Mouse (Mus musculus): Measurements from ENCODE around the gene Stau1.
A peak's percentile ranks its signal among the peaks of the same experiment; 100 is the strongest.

Gene Stau1

GRCm38 (mm10) chr2:166909729-166910128 lies 86.4 kb downstream of the Stau1 start:
- no peak for DNase-seq

GRCm38 (mm10) chr2:166906523-166907182 lies 89.4 kb downstream of the Stau1 start:
- DNase-seq, result no peak

DNA sequence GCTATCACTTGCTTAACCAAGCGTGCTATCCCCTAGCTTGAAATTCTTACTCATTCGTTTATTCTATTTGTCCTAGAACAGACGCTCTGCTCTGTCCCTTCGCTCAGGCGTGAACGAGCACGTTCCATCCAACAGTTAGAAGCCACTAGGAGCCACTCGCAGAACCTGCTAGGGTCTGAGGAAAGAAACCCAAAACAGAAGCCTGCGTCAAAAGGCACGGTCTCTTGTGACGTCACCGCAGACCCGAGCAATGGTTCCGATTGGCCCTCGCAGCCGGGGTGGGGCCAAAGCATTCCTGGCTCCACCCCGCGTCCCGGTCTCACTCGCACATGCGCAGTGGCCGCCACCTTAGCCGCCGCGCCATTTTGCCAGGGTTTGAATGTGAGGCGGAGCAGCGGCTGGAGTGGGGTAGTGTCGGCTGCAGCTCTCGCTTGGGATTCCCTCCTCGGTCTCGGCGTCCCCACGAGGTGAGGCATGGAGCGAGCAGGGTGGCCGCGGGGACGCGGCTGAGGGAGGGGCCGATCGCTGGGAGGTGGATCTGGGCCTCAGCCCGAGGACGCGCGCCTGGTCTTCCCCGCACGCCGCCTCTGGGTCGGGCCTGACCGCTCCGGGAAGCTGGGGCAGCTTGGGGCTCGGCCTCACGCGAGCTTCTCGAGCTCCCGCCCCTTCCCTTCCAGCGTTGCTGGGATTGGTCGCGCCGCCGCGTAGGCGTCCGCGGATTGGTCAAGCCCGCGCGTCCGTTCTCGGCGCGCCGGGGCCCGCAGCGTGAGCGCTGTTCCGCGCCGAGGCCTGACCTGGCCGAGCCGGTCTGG lies 90.2 kb downstream of the Stau1 start, which contains the start of gene Cse1l:
Gene Cse1l, plus strand, starts transcription at position 330 of the 812 bp plus-strand sequence.
- DNase-seq, result peak; percentile 98

GRCm38 (mm10) chr2:166903719-166904282 lies 92.3 kb downstream of the Stau1 start:
- no peak for DNase-seq

- DNase-seq, result no peak
These were observed 95.2 kb downstream of the Stau1 start for GRCm38 (mm10) chr2:166900792-166901505.

- no peak for DNase-seq
These were observed 96.4 kb downstream of the Stau1 start for GRCm38 (mm10) chr2:166899746-166900145.

GRCm38 (mm10) chr2:166899161-166899560 lies 96.9 kb downstream of the Stau1 start:
- no peak for DNase-seq

Data from cerebellum, adult 11 months (tissue).